Mouse (Mus musculus): ENCODE results near the gene Fxr2. TPM values are rescaled to one million over a fixed set of nuclear protein-coding genes. Genes with fewer than 3 reads are reported as not detected.

The Fxr2 gene
- polyA plus RNA-seq, 1 experiment: 132 TPM

- no peak overlapping the region for H3K4me3 ChIP-seq (ENCODE audit: insufficient read depth, low read length)
- no peak for TF ChIP-seq CTCF (IDR thresholded peaks at IDR 0.05; ENCODE audit: extremely low read depth, insufficient read depth, low read length)
- no peak for TF ChIP-seq POLR2A (IDR thresholded peaks at IDR 0.05; ENCODE audit: extremely low read depth, insufficient read depth, low read length)
- no peak overlapping the region for H3K27ac ChIP-seq (ENCODE audit: insufficient read depth, low read length)
- H3K4me1 ChIP-seq (ENCODE audit: control insufficient read depth, insufficient read depth, low read length): no peaks in the 10 kb centered on the region
Measured at GRCm38 (mm10) chr11:69663795-69664194, 31.0 kb downstream of the Fxr2 start.

GRCm38 (mm10) chr11:69664841-69665240 lies 32.1 kb downstream of the Fxr2 start:
- Histone ChIP-seq H3K27ac (ENCODE audit: insufficient read depth, low read length) (no peak overlapping the region), H3K4me1 (ENCODE audit: control insufficient read depth, insufficient read depth, low read length) (no peaks in the 10 kb centered on the region), H3K4me3 (ENCODE audit: insufficient read depth, low read length) (no peak overlapping the region)
- TF ChIP-seq CTCF (IDR thresholded peaks at IDR 0.05; ENCODE audit: extremely low read depth, insufficient read depth, low read length): no peak

GRCm38 (mm10) chr11:69665457-69665960 lies 32.7 kb downstream of the Fxr2 start:
- Histone ChIP-seq H3K4me1 (ENCODE audit: control insufficient read depth, insufficient read depth, low read length) (no peaks in the 10 kb centered on the region; the same call in 1 of the 2 replicates), H3K27ac (ENCODE audit: insufficient read depth, low read length) (peak overlapping the region; percentile 9; the same call in 1 of the 2 replicates), H3K4me3 (ENCODE audit: insufficient read depth, low read length) (no peak overlapping the region)
- TF ChIP-seq CTCF (IDR thresholded peaks at IDR 0.05; ENCODE audit: extremely low read depth, insufficient read depth, low read length) (no peak), POLR2A (IDR thresholded peaks at IDR 0.05; ENCODE audit: extremely low read depth, insufficient read depth, low read length) (no peak)

- Histone ChIP-seq H3K4me3 (ENCODE audit: insufficient read depth, low read length) (no peak within 1 kb of the TSS), H3K27ac (ENCODE audit: insufficient read depth, low read length) (peak within 1 kb of the TSS; percentile 9; the same call in 1 of the 2 replicates), H3K4me1 (ENCODE audit: control insufficient read depth, insufficient read depth, low read length) (no peaks in the 10 kb centered on the region; the same call in 1 of the 2 replicates)
- TF ChIP-seq POLR2A (IDR thresholded peaks at IDR 0.05; ENCODE audit: extremely low read depth, insufficient read depth, low read length) (peak; percentile 21; the same call in 1 of the 2 replicates), CTCF (IDR thresholded peaks at IDR 0.05; ENCODE audit: extremely low read depth, insufficient read depth, low read length) (no peak)
Measured at GRCm38 (mm10) chr11:69665961-69666664, 33.3 kb downstream of the Fxr2 start, which contains the start of gene Cd68. TSS of gene Cd68 (minus strand) at chr11:69666153.

DNA sequence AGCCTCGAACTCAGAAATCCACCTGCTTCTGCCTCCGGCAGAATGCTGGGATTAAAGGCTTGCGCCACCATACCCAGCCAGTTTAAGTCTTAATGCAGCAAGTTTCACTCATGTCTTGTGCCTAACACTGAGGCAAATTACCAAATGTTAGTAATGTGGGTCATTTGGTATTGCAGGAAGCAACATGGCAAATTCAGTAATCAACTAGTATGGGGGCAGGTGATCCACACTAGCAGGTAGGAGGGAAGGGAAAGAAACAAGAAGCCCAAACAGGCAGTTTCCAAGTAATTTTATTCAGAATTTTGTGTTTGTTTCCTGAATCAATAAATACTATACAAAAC lies 33.8 kb downstream of the Fxr2 start:
- no peak overlapping the region for H3K4me3 ChIP-seq (ENCODE audit: insufficient read depth, low read length)
- H3K27ac ChIP-seq (ENCODE audit: insufficient read depth, low read length): no peak overlapping the region
- TF ChIP-seq POLR2A (IDR thresholded peaks at IDR 0.05; ENCODE audit: extremely low read depth, insufficient read depth, low read length) (no peak), CTCF (IDR thresholded peaks at IDR 0.05; ENCODE audit: extremely low read depth, insufficient read depth, low read length) (no peak)
- H3K4me1 ChIP-seq (ENCODE audit: control insufficient read depth, insufficient read depth, low read length): no peaks in the 10 kb centered on the region; the same call in 1 of the 2 replicates

- no peaks in the 10 kb centered on the region; the same call in 1 of the 2 replicates for H3K4me1 ChIP-seq (ENCODE audit: control insufficient read depth, insufficient read depth, low read length)
- TF ChIP-seq POLR2A (IDR thresholded peaks at IDR 0.05; ENCODE audit: extremely low read depth, insufficient read depth, low read length) (no peak; the same call in 1 of the 2 replicates), CTCF (IDR thresholded peaks at IDR 0.05; ENCODE audit: extremely low read depth, insufficient read depth, low read length) (no peak)
- H3K27ac ChIP-seq (ENCODE audit: insufficient read depth, low read length): peak overlapping the region; percentile 95
- peak overlapping the region; percentile 91 for H3K4me3 ChIP-seq (ENCODE audit: insufficient read depth, low read length)
Measured at GRCm38 (mm10) chr11:69670786-69671725, 38.3 kb downstream of the Fxr2 start.

DNA sequence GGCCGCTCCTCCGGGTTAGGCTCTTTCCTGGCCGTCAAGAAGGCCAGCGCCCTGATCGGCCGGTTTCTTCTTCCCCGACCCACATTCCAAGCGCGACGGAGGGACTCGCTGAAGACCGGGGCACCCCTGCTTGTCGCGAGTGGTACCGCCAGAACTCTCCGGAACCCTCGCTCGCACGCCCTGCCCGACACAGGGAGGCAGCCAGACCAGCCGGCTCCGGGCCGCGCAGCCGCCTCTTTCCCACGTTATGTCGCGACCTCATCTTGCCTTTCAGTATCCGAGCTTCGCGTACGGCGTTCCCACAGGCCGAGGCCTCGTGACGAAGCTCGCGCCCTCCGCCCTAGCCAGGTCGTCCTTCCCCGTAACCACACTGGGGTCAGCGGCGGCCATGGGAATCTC lies 38.9 kb downstream of the Fxr2 start:
- H3K4me1 ChIP-seq (ENCODE audit: control insufficient read depth, insufficient read depth, low read length): no peaks in the 10 kb centered on the region; the same call in 1 of the 2 replicates
- peak overlapping the region; percentile 91 for H3K4me3 ChIP-seq (ENCODE audit: insufficient read depth, low read length)
- H3K27ac ChIP-seq (ENCODE audit: insufficient read depth, low read length): peak overlapping the region; percentile 95
- TF ChIP-seq POLR2A (IDR thresholded peaks at IDR 0.05; ENCODE audit: extremely low read depth, insufficient read depth, low read length) (no peak), CTCF (IDR thresholded peaks at IDR 0.05; ENCODE audit: extremely low read depth, insufficient read depth, low read length) (no peak)

DNA sequence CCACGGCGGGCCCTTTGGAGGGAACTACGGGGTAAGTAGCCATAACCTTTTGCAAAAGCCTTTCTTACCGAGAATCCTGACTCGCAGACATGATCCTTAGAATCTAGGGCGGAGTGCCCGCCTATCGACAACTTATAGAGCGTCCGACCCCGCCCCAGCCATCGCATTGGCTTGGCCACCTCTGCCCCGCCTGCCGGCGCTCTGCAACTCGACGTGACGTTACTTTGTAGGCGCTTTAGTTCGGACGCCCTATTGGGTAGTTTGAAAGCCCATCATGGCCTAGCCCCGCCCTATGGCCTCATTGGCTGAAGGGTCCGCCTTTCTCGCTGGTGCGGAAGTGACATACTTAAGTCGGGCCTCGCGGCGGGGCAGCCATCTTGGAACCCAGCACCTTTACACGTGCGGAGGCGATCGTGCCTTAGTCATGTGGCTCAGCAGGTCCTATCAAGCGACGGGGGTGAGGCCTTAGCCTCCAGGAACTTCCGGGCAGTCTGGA lies 39.5 kb downstream of the Fxr2 start, which contains the start of gene Eif4a1:
TSS of gene Eif4a1 (minus strand) at position 213 of the 496 bp plus-strand sequence.
- Histone ChIP-seq H3K4me3 (ENCODE audit: insufficient read depth, low read length) (peak within 1 kb of the TSS; percentile 91), H3K27ac (ENCODE audit: insufficient read depth, low read length) (peak within 1 kb of the TSS; percentile 95), H3K4me1 (ENCODE audit: control insufficient read depth, insufficient read depth, low read length) (no peaks in the 10 kb centered on the region; the same call in 1 of the 2 replicates)
- TF ChIP-seq CTCF (IDR thresholded peaks at IDR 0.05; ENCODE audit: extremely low read depth, insufficient read depth, low read length) (no peak), POLR2A (IDR thresholded peaks at IDR 0.05; ENCODE audit: extremely low read depth, insufficient read depth, low read length) (peak; percentile 98)

DNA sequence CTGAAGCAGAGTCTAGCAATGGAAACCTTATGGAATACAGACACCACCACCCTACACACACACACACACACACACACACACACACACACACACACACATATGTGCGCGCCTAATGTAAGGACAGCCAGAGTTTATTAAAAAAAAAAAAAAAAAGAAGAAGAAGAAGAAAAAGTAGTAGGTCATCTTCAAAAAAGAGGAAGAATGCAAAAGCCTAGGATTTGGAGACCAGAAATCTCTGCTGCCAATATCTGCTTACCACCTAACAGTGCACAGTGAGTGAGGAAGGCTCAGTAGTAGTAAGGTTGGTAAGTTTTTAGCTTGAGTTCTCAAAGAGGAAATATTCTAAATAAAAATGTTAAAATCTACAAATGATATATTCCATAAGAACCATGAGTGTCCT lies 46.4 kb downstream of the Fxr2 start:
- Histone ChIP-seq H3K4me1 (ENCODE audit: control insufficient read depth, insufficient read depth, low read length) (no peaks in the 10 kb centered on the region; the same call in 1 of the 2 replicates), H3K27ac (ENCODE audit: insufficient read depth, low read length) (no peak overlapping the region), H3K4me3 (ENCODE audit: insufficient read depth, low read length) (no peak overlapping the region)
- TF ChIP-seq CTCF (IDR thresholded peaks at IDR 0.05; ENCODE audit: extremely low read depth, insufficient read depth, low read length): no peak

Data from cortical plate, adult 2 months (tissue).